In the genomic region with DNA sequence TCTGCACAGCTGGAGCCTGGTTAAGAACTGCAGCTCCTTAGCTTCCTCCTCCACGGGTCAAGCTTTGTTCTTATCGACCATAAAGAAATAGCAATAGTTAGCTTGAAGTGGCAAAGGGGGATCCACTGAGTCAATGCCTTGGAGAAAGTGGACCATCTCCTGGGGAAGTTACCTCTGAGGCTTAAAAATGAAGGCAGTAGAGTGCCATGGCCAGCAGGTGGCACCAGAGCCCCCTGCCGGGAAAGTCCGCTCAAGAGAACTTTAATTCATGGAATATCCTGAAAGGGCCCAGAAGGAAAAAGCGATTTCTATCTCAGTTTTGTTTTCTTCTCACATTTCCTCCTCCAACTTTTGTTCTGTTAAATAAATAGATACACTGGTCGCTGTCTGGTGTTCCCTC, we compare ENCODE assay signal across 9 mouse cellular contexts. TPM values are rescaled to one million over a fixed set of nuclear protein-coding genes. Genes with fewer than 3 reads are reported as not detected.
DNase-seq lines count a peak whose midpoint lies in the region; ATAC-seq and TF ChIP-seq lines count a peak whose summit lies in the region.
"Had no signal": no experiment of that assay in that cellular context is flagged by ENCODE, and none has a peak within 500 bp of the region (broad histone marks: within the 10 kb centered on the region; RNA-seq: fewer than 3 reads in every experiment).

No protein-coding gene starts in this region.

- no peak for TF ChIP-seq POLR2A in ES-Bruce4 (IDR thresholded peaks at IDR 0.05; ENCODE audit: insufficient read depth, low read length)

- peaks cover 23% of the 10 kb centered on the region for H3K36me3 ChIP-seq in kidney, embryonic 16.5 days (ENCODE audit: insufficient read depth, low read length)
- H3K36me3 ChIP-seq in ES-Bruce4 (ENCODE audit: control insufficient read depth, insufficient read depth, low read length, poor library complexity, severe bottlenecking) = no peaks in the 10 kb centered on the region
- peaks cover 45% of the 10 kb centered on the region; the same call in 1 of the 2 replicates for H3K36me3 ChIP-seq in lung, postnatal 0 days (ENCODE audit: insufficient read depth, low read length)

- no peak overlapping the region for H3K4me3 ChIP-seq in kidney, embryonic 16.5 days (ENCODE audit: low read length)
- H3K4me3 ChIP-seq in ES-Bruce4 (ENCODE audit: low read depth, low read length) = no peak overlapping the region
- no peak overlapping the region for H3K4me3 ChIP-seq in lung, postnatal 0 days (ENCODE audit: low read depth, low read length)
- H3K4me3 ChIP-seq: limb, embryonic 13.5 days had no signal

- no peaks in the 10 kb centered on the region for H3K9me3 ChIP-seq in kidney, embryonic 16.5 days (ENCODE audit: low read length)
- no peaks in the 10 kb centered on the region for H3K9me3 ChIP-seq in ES-Bruce4 (replicated peaks; ENCODE audit: control insufficient read depth, insufficient read depth, low read length, poor library complexity, severe bottlenecking)
- H3K9me3 ChIP-seq in lung, postnatal 0 days (ENCODE audit: low read length) = no peaks in the 10 kb centered on the region
- H3K9me3 ChIP-seq: limb, embryonic 13.5 days had no signal

- H3K4me2 ChIP-seq in kidney, embryonic 16.5 days (replicated peaks; ENCODE audit: low read depth, low read length) = no peak overlapping the region
- H3K4me2 ChIP-seq in lung, postnatal 0 days (replicated peaks; ENCODE audit: low read depth, low read length) = no peak overlapping the region
- H3K4me2 ChIP-seq: limb, embryonic 13.5 days had no signal

- TF ChIP-seq CTCF in ES-Bruce4 (IDR thresholded peaks at IDR 0.05; ENCODE audit: low read depth, low read length) = peak; percentile 70
- peak; percentile 82 for TF ChIP-seq CTCF in lung, postnatal 0 days (IDR thresholded peaks at IDR 0.05)

- H3K27ac ChIP-seq in kidney, embryonic 16.5 days (ENCODE audit: low read length) = no peak overlapping the region
- H3K27ac ChIP-seq in ES-Bruce4 (ENCODE audit: insufficient read depth, low read length) = no peak overlapping the region
- no peak overlapping the region for H3K27ac ChIP-seq in lung, postnatal 0 days (ENCODE audit: low read length)
- H3K27ac ChIP-seq: limb, embryonic 13.5 days had no signal

- TF ChIP-seq EP300 in ES-Bruce4 (IDR thresholded peaks at IDR 0.05; ENCODE audit: insufficient read depth, low read depth, low read length) = no peak
- TF ChIP-seq EP300 in lung, postnatal 0 days (IDR thresholded peaks at IDR 0.05) = no peak

- WGBS in kidney, embryonic 16.5 days = 28% methylated on average over 6 of the region's 6 CpGs
- WGBS in lung, postnatal 0 days = 32% methylated on average over 6 of the region's 6 CpGs

- H3K4me1 ChIP-seq in kidney, embryonic 16.5 days (ENCODE audit: insufficient read depth, low read length) = peaks cover 3% of the 10 kb centered on the region; the same call in 1 of the 2 replicates
- no peaks in the 10 kb centered on the region for H3K4me1 ChIP-seq in ES-Bruce4 (ENCODE audit: control insufficient read depth, insufficient read depth, low read length)
- no peaks in the 10 kb centered on the region for H3K4me1 ChIP-seq in lung, postnatal 0 days (ENCODE audit: insufficient read depth, low read depth, low read length)
- H3K4me1 ChIP-seq: limb, embryonic 13.5 days had no signal

- no peak for ATAC-seq in CD4-positive, CD25-positive, alpha-beta regulatory T cell, adult 4 months
- no peak for ATAC-seq in kidney, embryonic 16.5 days (ENCODE audit: low FRiP score, low TSS enrichment)
- ATAC-seq in lung, postnatal 0 days = no peak

- H3K9ac ChIP-seq in kidney, embryonic 16.5 days (replicated peaks; ENCODE audit: low read length) = no peak overlapping the region
- no peak overlapping the region for H3K9ac ChIP-seq in ES-Bruce4 (ENCODE audit: low read depth, poor library complexity, severe bottlenecking)
- H3K9ac ChIP-seq in lung, postnatal 0 days (replicated peaks; ENCODE audit: low read depth) = no peak overlapping the region
- H3K9ac ChIP-seq: limb, embryonic 13.5 days had no signal

- no peaks in the 10 kb centered on the region for H3K27me3 ChIP-seq in kidney, embryonic 16.5 days (ENCODE audit: insufficient read depth, low read length)
- no peaks in the 10 kb centered on the region for H3K27me3 ChIP-seq in ES-Bruce4 (ENCODE audit: control insufficient read depth, insufficient read depth, low read length, poor library complexity, severe bottlenecking)
- no peaks in the 10 kb centered on the region for H3K27me3 ChIP-seq in lung, postnatal 0 days (replicated peaks; ENCODE audit: insufficient read depth, low read length)
- H3K27me3 ChIP-seq: limb, embryonic 13.5 days had no signal

- DNase-seq in CD4-positive, CD25-positive, alpha-beta regulatory T cell, adult 2 months (ENCODE audit: low read depth, low spot score) = peak; percentile 45
- DNase-seq in kidney, adult 9 months = peak; percentile 52
- peak; percentile 35 for DNase-seq in embryo, embryonic 9.5 days (ENCODE audit: extremely low spot score)
- DNase-seq in lung, postnatal 0 days (ENCODE audit: low spot score) = peak; percentile 56
- DNase-seq in thymus, postnatal 4 days = peak; percentile 68

RNA-seq across cellular contexts. Expression of gene BC051665, which starts 27.0 kb away (rescaled TPM):
- polyA plus RNA-seq in CD4-positive, CD25-positive, alpha-beta regulatory T cell, adult 4 months (2017; shearing (Covaris generic)) = not detected
- polyA plus RNA-seq in kidney, embryonic 16.5 days (2015; fragmentation: Nextera tagmentation; extraction: Ambion mirVana) = not detected in 2 replicates
- polyA plus RNA-seq in ES-Bruce4 (2011; ENCODE audit: insufficient read depth, insufficient read length, low read depth, missing spikeins) = not detected in 2 replicates
- not detected in 2 replicates for polyA plus RNA-seq in lung, postnatal 0 days (2015; fragmentation: Nextera tagmentation; extraction: Ambion mirVana)
- polyA plus RNA-seq: limb, embryonic 13.5 days had no signal

RNA-seq across cellular contexts. Expression of gene Ctsll3, which starts 43.5 kb away (rescaled TPM):
- not detected for polyA plus RNA-seq in CD4-positive, CD25-positive, alpha-beta regulatory T cell, adult 4 months (2017; shearing (Covaris generic))
- polyA plus RNA-seq in kidney, embryonic 16.5 days (2015; fragmentation: Nextera tagmentation; extraction: Ambion mirVana) = not detected in 2 replicates
- polyA plus RNA-seq in ES-Bruce4 (2011; ENCODE audit: insufficient read depth, insufficient read length, low read depth, missing spikeins) = not detected in 2 replicates
- polyA plus RNA-seq in lung, postnatal 0 days (2015; fragmentation: Nextera tagmentation; extraction: Ambion mirVana) = not detected in 2 replicates
- polyA plus RNA-seq: limb, embryonic 13.5 days had no signal
